Mouse (Mus musculus): Measurements from ENCODE around the gene Spats2l. TPM values are rescaled to one million over a fixed set of nuclear protein-coding genes. Genes with fewer than 3 reads are reported as not detected.

Spats2l gene
- total RNA-seq (2021): 10 to 100 TPM; 21.2 to 24.7 TPM
- long read RNA-seq, transcript Spats2l-206 (14 exons, 3,929 nt): major isoform, 7 of 27 reads
- long read RNA-seq, partial matches to known transcripts: 0 of 27 reads
- long read RNA-seq, other reads (novel, unspliced or antisense): 20 of 27 reads

- peak in 1 of 2 experiments; percentile 20 for DNase-seq (ENCODE audit: low spot score in 2 of 2)
Observed at GRCm38 (mm10) chr1:57774001-57774667, at the start of gene Spats2l. TSS of gene Spats2l (plus strand) at chr1:57774162.

GRCm38 (mm10) chr1:57725268-57725667, 48.7 kb upstream of the Spats2l start:
- no peak for DNase-seq (ENCODE audit: low spot score in 2 of 2)

DNA sequence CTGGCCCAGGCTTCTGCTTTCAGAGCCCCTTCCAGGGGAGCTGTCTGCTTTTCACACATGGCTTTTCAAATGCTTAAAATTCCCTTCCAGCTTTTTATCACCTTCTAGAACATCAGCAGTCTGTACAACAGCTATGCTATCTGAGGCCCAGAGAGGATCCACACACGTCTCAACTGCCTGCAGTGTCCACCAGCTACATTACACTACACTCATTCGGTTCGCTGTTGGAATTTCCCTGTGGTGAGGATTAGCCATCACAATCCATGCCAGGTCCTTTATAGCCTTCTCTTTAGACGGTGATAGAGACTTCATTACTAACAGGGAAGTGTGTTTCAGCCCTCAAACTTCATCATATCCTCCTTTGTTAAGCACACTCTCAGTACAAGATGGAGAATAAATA, 38.1 kb upstream of the Spats2l start:
- no peak for DNase-seq (ENCODE audit: low spot score in 2 of 2)

- no peak for DNase-seq (ENCODE audit: low spot score in 2 of 2)
Observed at GRCm38 (mm10) chr1:57741740-57742139, 32.2 kb upstream of the Spats2l start.

DNA sequence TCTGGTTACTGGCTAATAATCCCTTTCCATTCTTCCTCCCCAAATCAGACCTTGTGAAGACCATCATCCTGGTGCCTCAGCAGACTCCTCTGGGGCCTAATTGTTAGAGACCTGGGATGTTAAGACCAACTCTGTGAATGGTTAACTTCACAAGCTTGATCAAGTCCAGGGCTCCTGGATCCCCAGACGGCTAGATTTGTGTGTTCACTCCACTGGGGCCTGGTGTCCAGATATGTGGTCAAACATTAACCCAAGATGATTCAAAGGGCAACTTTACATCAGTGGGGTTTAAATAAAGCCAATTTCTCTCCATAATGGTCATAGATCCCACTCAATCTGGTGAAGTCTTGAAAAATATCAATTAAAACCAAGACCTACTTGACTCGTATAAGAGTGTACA, 31.7 kb upstream of the Spats2l start:
- DNase-seq (ENCODE audit: low spot score in 2 of 2): no peak

- no peak for DNase-seq (ENCODE audit: low spot score in 2 of 2)
Observed at GRCm38 (mm10) chr1:57751781-57752180, 22.2 kb upstream of the Spats2l start.

DNA sequence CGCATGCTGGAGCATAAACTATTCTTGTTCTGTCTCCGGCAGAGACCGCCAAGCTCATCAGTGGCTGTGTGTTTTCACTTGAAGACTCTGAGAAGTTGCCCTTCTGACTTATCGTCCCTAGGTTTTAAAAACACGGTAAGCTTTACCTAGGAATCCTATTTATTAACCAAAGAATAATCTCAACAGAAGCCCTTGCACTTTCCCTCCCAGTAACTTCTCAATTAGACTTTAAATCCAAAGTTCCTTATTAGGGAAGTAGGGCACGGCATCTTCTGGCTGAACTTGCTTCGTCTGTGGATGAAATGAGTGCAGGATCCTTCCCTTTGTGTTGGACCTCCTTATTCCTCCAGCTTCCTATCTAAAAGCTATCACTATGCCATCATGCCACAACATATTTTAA, 7.6 kb upstream of the Spats2l start:
- DNase-seq (ENCODE audit: low spot score in 2 of 2): no peak

GRCm38 (mm10) chr1:57773326-57773725, 636 bp upstream of the Spats2l start:
- no peak for DNase-seq (ENCODE audit: low spot score in 2 of 2)

DNA sequence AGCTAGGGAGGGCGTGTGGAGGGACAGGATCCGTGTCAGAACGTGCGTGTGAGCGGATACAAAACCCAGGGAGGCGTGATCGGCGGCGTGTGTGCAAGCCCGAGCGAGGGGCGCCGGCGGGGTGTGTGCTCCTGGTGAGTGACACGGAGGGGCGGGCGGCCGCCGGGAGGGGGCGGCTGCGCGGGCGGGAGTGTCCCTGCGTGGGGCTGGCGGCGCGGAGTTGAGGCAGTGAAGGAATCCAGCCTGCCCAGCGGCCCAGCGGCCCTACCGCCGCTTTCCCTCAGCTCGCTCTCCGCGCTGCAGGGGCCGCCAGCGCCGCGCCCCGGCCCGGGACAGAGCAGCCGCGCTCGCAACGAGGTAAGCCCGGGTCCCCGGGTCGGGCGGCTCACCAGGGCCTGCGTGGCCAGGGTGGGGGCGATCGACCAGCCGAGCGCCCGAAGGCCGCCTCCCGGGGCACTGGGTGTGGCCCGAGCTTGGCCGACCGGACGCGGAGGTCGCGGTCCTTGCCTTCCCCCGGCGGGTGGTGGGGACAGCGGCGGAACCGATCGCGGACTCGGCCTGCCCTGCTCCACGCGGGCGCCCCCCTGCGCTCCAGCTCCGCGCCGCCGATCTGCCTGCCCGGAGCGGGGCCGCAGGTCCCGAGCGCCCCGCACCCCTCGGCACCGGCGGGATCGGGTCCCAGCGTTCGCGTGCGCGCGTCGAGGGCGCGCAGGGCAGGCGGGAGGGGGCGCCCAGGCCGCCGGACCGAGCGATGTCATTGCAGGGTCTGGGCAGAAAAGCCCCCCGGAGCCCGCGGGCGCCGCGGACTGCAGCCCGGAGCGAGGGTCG, 920 bp downstream of the Spats2l start:
- DNase-seq (ENCODE audit: low spot score in 2 of 2): peak in 1 of 2 experiments; percentile 55

GRCm38 (mm10) chr1:57775496-57775790, 1.5 kb downstream of the Spats2l start:
- no peak for DNase-seq (ENCODE audit: low spot score in 2 of 2)

DNA sequence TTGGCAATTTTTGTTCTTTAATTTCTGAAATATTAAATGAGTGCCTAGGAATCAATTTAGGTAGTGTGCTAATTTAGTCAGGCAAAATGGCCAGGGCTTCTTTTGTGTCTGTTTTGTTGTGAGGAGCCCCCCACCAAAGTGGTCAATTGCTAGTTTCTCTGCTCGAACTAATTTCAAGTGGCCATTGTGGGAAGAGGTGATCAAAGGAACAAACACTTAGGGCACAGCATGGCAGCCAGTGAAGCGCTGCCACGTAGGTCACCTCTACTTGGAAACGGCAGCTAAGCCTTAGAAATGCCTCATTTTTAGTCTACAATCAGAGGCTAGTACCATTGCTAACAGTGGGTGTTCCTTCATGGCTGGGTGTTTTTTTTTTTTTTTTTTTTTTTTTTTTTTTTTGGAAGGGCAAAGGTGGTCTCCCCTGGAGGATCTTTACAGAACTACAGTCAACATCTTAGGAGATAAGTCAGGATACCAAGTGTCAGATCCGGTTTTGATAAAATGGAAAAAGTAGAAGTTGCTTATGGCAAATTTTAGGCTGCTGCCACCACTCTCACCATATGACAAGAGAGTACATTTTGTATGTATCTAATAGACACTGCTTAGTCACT, 2.8 kb downstream of the Spats2l start:
- DNase-seq (ENCODE audit: low spot score in 2 of 2): no peak

DNA sequence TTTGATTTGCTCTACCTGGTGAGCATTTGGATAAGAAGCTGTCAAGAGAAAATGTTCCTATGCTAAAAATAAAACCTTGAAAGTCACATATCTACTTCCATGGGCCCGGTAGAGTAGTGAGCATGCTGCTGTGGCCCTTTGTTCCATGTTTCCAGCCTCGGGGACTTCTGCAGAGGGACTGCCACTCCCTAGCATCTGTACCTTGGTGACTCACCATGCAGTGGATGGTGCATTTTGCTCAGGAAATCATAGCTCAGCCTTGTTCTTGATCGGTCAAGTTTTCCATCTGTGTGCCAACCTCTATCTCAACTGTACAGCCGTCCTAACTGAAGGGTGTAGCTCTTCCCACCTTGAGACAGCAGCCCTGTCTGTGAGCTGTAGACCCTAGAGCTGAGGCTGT, 10.3 kb downstream of the Spats2l start:
- DNase-seq (ENCODE audit: low spot score in 2 of 2): no peak

GRCm38 (mm10) chr1:57789831-57790230, 15.9 kb downstream of the Spats2l start:
- DNase-seq (ENCODE audit: low spot score in 2 of 2): no peak

DNA sequence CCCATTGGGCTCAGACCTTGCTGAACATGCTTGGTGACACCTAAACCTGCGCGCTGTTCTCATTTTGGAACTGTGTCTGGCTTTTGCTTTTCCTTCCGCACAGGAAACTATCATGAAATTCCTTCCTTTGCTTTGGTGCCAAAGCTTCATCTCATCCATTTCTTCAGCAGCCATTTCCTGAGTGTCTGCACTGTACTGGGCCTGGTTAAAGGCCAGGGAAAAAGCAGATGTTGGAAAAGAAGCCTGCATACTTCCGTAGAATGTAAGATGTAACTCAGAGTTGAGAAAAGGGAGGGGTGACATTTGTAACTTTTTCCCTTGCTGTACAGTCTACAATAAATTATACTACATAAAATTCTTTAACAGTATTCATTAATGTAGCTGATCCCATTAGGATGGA, 18.2 kb downstream of the Spats2l start:
- DNase-seq (ENCODE audit: low spot score in 2 of 2): no peak

DNA sequence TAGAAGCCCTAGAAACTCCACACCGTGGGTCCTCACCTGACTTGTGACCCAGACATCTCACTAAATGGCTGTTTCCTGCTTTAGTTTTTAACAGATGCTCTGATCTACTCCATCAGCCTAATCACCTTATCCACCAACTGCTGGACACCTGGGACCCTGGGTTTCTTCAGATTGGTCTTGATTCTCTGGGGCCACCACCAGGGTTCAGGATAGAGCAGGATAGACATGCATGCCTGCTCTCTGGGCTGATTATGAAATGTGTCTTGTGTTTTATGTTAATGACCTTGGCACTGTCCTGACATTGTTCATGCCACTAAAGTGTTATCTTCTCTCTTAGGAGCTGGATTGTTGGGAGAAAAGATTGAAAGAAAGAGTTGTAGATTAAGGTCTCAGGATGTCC, 21.9 kb downstream of the Spats2l start:
- no peak for DNase-seq (ENCODE audit: low spot score in 2 of 2)

- DNase-seq (ENCODE audit: low spot score in 2 of 2): no peak
Observed at GRCm38 (mm10) chr1:57799398-57799797, 25.4 kb downstream of the Spats2l start.

- DNase-seq (ENCODE audit: low spot score in 2 of 2): peak; percentile 18 to 66
Observed at GRCm38 (mm10) chr1:57800846-57801245, 26.9 kb downstream of the Spats2l start.

GRCm38 (mm10) chr1:57806126-57806525, 32.2 kb downstream of the Spats2l start:
- no peak for DNase-seq (ENCODE audit: low spot score in 2 of 2)

DNA sequence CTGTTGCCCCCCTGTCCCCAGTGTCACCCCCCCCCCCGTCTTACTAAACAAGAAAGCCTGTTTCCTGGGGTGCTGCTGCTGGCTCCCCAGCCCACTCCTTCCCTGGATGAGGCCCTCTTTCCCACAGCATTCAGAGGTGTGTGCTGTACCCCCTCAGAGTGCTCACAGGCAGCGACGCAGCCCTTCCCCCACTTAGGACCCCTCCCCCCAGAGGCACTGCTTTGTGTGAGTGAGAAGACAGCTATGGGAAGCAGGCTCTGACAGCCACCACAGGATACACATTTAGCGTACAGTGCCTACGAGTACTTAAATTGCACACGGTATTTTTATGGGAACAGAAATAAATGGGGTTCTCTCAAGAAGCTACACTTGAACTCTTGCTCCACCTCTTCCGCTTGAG, 33.9 kb downstream of the Spats2l start:
- DNase-seq (ENCODE audit: low spot score in 2 of 2): no peak

DNA sequence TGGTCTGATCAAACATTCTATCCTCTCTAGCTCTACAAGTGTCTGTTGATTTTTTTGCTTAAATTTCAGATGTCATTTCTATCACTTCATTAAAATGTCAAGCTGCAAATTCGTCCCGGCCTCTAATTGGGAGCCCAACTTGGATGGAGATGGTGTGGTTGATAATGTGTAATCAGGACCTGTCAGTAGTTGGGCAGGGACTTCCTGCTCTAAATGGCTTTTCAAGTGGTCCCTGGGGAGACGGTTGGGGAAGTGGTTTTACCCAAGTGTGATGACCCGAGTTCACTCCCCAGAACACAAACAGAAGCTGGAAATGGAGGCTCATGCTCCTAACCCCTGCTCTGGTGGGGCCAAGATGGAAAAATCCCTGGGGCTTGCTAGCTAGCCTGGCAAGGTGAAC, 36.3 kb downstream of the Spats2l start:
- DNase-seq (ENCODE audit: low spot score in 2 of 2): no peak

- DNase-seq (ENCODE audit: low spot score in 2 of 2): no peak
Observed at GRCm38 (mm10) chr1:57817103-57817502, 43.1 kb downstream of the Spats2l start.

- peak in 1 of 2 experiments; percentile 19 for DNase-seq (ENCODE audit: low spot score in 2 of 2)
Observed at GRCm38 (mm10) chr1:57820428-57820997, 46.6 kb downstream of the Spats2l start.
